Mouse (Mus musculus) right cerebral cortex, postnatal 36 days (tissue): ENCODE measurements around the gene Prkar2a.

Experiments
- DNase-seq, 2 experiments: peaks; one replicate each; pipeline ENCODE4 v3.0.0; 2022; ENCODE audit warnings: low spot score in 2 of 2, mixed read lengths in 1 of 2

The Prkar2a gene

DNA sequence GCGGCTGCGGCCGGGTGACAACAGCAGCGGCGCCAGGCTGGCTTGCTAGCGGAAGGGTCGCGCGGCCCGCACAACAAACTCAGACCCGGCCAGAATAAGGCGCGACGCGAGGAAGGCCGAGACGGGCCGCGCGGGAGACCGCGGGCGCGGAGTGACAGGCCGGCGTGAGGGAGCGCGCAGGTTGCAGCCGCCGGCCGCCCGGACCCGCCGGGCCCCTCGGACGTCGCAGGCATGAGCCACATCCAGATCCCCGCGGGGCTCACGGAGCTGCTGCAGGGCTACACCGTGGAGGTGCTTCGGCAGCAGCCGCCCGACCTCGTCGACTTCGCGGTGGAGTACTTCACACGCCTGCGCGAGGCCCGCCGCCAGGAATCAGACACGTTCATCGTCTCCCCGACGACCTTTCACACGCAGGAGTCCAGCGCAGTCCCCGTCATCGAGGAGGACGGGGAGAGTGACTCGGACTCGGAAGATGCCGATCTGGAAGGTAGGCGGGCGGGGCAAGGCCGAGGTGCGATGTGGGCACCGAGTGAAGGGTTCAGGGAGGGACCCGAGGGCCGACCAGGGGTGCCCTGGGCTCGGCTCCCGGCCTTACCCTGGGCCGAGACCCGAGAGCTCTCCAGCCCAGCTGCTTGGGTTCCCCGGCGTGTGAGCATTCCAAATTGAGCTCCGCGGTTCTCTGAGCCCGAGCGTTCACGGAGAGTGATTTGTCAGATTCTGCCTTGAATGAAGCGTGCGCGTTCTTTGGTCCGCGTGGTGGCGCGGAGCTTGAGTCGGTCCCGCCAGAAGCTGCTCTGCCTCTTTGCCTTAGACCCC, 3.3 kb downstream of the Prkar2a start:
- peak; percentile 55 to 64 for DNase-seq

GRCm38 (mm10) chr9:108693946-108694345, 4.8 kb downstream of the Prkar2a start:
- no peak for DNase-seq

- no peak for DNase-seq
Observed at GRCm38 (mm10) chr9:108694533-108694932, 5.4 kb downstream of the Prkar2a start.

- no peak for DNase-seq
Observed at GRCm38 (mm10) chr9:108702476-108702875, 13.4 kb downstream of the Prkar2a start.

- DNase-seq: no peak
Observed at GRCm38 (mm10) chr9:108703373-108704110, 14.4 kb downstream of the Prkar2a start.

DNA sequence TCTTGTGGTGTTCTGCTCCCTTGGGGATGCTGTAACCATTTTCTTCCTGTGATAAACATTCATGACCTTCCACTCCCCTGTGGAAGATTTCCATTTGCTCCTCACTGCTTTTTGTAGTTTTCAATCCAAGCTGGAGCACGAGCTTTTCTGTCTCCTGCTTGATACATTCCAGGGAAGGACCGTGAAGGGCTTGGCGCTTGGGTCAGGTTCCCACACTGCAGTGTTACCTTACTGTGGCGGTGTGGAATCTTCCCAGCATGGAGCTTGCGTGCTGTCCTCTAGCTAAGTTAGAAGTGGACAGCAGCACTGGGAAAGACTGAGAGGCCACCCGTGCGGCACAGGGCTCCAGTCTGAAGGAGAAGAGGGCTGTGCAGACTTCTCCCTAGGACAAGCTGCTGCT, 15.5 kb downstream of the Prkar2a start:
- no peak for DNase-seq

DNA sequence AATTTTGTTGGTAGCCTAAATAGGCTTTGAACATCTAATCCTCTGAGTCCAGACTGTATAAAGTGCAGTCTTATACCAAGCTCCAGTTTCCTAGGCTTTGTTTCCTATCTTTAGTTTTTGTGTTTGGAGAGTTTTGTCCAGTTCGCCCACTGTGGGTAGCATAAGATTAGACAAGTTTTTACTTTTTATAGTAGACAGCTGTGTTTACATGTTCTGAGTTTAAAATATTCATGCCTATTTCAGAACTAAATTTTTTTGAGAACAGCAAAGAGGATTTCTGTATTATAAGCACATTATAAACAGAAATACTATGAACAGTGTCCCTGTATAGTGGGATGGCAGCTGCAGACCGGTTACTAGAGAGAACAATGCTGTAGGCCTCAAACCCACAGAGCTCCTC, 18.1 kb downstream of the Prkar2a start:
- DNase-seq: no peak

DNA sequence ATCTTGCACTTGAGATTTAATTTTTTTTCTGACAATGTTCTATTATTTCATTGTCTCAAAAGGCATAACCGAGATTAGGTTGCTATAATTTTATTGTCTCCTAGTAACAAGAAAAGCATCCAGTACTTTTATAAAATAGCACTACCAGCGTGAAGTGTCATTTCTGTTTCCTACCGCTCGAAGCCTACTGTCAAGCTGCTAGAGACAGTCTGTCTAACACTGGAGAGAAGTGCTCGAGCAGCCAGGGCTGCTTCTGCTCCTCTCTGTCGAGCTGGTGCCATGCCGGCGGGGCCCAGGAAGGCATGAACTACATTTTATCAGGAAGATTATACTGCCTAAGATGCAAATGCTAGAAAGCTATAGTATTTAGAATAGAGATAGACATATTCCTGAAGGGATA, 19.7 kb downstream of the Prkar2a start:
- no peak for DNase-seq

GRCm38 (mm10) chr9:108710767-108711166, 21.7 kb downstream of the Prkar2a start:
- DNase-seq: no peak

DNA sequence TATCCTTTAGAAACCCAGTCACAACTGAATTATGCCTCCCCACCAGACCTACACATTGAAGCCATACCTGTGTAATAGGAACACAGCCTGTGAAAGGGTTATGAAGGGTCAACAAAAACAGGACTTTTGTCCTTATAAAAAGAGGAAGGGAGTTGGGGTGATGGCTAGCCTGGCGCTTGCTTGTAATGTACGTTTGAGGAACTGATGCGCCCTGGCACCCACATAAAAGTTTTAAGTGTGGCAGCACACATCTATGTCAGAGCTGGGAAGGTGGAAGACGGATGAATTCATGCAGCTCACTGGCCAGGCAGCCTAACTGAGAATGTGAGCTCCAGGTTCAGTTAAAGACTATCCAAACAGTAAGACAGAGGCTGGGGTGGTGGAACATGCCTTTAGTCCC, 27.1 kb downstream of the Prkar2a start:
- no peak for DNase-seq

- no peak for DNase-seq
Observed at GRCm38 (mm10) chr9:108723751-108724150, 34.6 kb downstream of the Prkar2a start.

DNA sequence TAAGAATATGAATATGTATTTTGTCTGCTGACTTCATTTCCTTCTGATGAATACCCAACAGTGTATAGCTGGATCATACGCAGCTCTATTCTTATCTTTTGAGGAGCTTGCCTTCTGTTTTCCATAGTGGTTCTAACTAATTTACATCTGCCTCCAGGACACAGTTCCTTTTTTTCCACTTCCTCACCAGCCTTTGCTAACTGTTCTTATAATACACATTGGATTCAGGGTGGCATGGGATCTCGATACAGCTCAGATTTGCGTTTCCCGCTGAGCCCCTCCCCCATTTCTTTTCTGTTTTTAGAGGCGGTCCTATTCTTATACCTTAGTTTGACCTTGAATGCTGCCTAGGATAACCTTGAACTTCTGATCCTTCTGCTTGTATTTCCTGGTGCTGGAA, 37.0 kb downstream of the Prkar2a start:
- peak in 1 of 2 experiments; percentile 25 for DNase-seq

GRCm38 (mm10) chr9:108729050-108729449, 39.9 kb downstream of the Prkar2a start:
- DNase-seq: no peak

DNA sequence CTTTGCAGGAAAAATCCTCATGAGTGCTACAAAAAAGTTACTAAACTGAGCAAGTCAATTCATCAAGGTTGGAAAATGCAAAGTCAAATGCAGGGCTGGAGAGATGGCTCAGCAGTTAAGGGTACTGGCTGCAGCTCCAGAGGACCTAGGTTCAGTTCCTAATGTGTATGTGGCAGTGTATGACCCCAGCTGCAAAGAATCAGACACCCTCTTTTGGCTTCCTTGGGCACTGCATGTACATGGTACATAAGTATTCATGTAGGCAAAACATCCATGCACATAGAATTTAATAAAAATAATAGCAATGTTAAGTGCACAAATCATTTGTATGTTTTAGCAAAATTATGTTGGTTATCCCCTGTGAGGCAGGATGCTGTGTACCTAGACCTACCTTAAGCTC, 43.3 kb downstream of the Prkar2a start:
- no peak for DNase-seq

GRCm38 (mm10) chr9:108734626-108735025, 45.5 kb downstream of the Prkar2a start:
- DNase-seq: no peak

DNA sequence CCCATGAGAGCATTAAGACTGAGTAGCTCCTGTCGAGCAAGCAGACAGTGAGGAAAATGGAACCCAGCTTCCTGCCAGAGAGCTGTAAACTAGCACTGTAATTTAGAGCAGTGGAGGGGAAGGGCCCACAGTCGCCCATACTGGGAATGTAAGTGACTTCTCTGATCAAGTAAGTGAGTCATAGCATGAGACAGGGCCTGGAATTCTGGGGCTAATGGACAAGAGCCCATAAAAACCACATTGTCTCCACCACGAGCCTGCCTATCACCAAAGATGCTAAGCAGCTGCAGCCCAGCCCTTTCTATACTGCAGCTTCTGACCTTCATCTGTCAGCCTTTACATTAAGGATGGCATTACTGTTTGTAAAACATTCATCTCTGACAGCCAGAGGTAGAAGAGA, 50.1 kb downstream of the Prkar2a start:
- DNase-seq: no peak

DNA sequence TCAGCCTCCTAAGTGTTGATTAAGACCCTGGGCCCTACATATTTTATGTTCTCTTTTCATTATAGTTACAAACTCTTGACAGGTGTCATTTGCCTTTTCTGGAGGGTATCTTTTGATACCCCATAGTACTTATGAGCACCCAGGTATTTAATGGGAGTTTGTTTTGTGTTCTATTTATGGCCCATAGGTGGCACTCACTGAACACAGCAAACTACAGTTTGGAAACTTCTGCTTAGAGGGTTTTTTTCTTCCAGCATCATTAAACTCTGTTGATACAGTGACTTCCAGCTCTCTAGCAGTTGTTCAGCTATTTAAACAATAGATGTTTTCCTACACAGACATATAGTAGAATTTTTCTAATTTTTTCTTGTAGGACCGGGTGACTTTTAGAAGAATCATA, 50.9 kb downstream of the Prkar2a start:
- no peak for DNase-seq

- no peak for DNase-seq
Observed at GRCm38 (mm10) chr9:108742048-108742447, 52.9 kb downstream of the Prkar2a start.

DNA sequence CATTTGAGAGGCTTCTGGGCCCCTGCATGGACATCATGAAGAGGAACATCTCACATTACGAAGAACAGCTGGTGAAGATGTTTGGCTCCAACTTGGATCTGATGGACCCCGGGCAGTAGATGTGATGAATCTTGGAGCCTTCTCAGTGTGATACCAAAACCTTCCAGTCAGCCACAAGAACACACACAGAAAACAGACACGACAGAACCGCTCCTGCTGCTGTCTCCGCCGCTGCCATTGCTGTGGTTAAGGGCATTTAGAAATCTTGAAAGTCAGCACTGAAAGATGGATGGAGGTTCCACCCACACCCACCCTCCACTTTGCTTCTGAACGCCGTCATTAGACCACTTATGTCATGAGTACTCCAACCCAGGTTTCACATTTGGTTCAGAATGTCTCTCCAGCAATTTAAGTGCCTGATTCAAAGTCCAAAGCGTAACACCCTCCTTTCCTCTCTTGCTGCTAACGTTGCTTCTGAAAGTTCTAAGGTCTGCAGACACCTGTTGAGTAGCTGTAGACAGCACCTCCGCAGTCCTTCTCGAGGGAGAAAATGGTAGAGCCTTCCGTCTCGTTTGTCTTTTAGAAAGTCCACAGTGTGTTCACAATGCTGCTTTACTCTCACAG, 57.9 kb downstream of the Prkar2a start:
- DNase-seq: no peak

DNA sequence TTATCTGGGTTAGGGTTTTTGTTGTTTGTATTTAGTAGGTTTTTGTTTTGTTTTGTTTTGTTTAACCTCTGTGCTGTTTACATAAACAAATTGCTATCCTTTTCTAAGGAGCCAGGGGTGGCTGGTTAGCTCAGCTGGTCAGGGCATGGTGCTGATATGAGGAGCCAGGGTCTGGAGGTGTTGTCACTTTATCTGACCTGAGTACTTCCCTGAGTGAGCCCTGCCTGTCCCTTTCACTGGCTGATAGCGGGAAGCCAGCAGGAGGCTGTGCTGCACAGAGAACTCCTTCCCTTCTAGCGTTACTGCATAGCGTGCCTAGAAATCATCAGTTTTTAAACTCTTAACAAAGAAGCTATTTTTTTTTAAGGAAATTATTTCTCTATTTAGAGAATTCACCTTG, 58.6 kb downstream of the Prkar2a start:
- no peak for DNase-seq

GRCm38 (mm10) chr9:108748600-108749183, 59.6 kb downstream of the Prkar2a start:
- DNase-seq: no peak

DNA sequence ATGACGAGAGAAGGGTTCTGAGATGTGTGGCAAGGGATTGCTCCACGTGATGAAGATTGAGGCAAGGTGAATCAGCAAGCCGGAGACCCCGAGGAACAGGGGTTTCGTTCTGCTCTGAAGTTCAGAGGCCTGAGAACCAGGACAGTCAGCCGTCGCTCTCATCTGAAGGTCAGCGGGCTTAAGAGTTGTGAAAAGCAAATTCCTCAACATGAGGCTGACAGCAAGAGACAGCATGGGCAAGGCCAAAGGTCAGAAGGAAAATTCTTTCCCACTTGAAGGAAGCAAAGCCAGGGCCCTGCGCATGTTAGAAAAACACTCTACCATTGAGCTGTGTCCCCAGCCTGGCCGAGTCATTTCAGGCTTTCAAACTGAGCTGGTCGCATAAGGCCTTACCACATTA, 61.5 kb downstream of the Prkar2a start:
- no peak for DNase-seq
